Mouse (Mus musculus): ENCODE results near the gene Pax2. TPM values are rescaled to one million over a fixed set of nuclear protein-coding genes. Genes with fewer than 3 reads are reported as not detected.
A peak's percentile ranks its signal among the peaks of the same experiment; 100 is the strongest.

Gene Pax2
- polyA plus RNA-seq, 1 experiment from 2014 or later = not detected

GRCm38 (mm10) chr19:44745741-44746140 lies 10.1 kb upstream of the Pax2 start:
- no peak overlapping the region for H3K27ac ChIP-seq (ENCODE audit: low read depth, low read length)
- 10% methylated on average over 6 of the region's 6 CpGs for whole genome bisulfite sequencing
- H3K9ac ChIP-seq (ENCODE audit: low read depth, low read length) = no peak overlapping the region
- no peaks in the 10 kb centered on the region for H3K9me3 ChIP-seq (ENCODE audit: control insufficient read depth, low read length)
- H3K27me3 ChIP-seq (replicated peaks; ENCODE audit: control insufficient read depth, insufficient read depth, low read length) = peaks cover 100% of the 10 kb centered on the region
- no peaks in the 10 kb centered on the region for H3K36me3 ChIP-seq (ENCODE audit: control insufficient read depth, insufficient read depth, low read length)
- H3K4me2 ChIP-seq = no peak overlapping the region
- peaks cover 2% of the 10 kb centered on the region; the same call in 1 of the 2 replicates for H3K4me1 ChIP-seq (replicated peaks; ENCODE audit: control insufficient read depth, insufficient read depth, low read length)
- no peak overlapping the region for H3K4me3 ChIP-seq (ENCODE audit: low read depth, low read length)
- no peak for DNase-seq (ENCODE audit: low spot score)
- ATAC-seq (replicated peaks; ENCODE audit: low FRiP score) = no peak

- Histone ChIP-seq H3K9me3 (ENCODE audit: control insufficient read depth, low read length) (no peaks in the 10 kb centered on the region), H3K27me3 (replicated peaks; ENCODE audit: control insufficient read depth, insufficient read depth, low read length) (peaks cover 100% of the 10 kb centered on the region), H3K4me2 (peak overlapping the region; percentile 33; the same call in 1 of the 2 replicates), H3K27ac (ENCODE audit: low read depth, low read length) (no peak overlapping the region), H3K36me3 (ENCODE audit: control insufficient read depth, insufficient read depth, low read length) (no peaks in the 10 kb centered on the region), H3K4me3 (ENCODE audit: low read depth, low read length) (no peak overlapping the region), H3K9ac (ENCODE audit: low read depth, low read length) (no peak overlapping the region), H3K4me1 (replicated peaks; ENCODE audit: control insufficient read depth, insufficient read depth, low read length) (peaks cover 2% of the 10 kb centered on the region; the same call in 1 of the 2 replicates)
- no peak for ATAC-seq (replicated peaks; ENCODE audit: low FRiP score)
- DNase-seq (ENCODE audit: low spot score) = no peak
- 5% methylated on average over 42 of the region's 42 CpGs for WGBS
These were observed 9.3 kb upstream of the Pax2 start for GRCm38 (mm10) chr19:44746541-44747024.

DNA sequence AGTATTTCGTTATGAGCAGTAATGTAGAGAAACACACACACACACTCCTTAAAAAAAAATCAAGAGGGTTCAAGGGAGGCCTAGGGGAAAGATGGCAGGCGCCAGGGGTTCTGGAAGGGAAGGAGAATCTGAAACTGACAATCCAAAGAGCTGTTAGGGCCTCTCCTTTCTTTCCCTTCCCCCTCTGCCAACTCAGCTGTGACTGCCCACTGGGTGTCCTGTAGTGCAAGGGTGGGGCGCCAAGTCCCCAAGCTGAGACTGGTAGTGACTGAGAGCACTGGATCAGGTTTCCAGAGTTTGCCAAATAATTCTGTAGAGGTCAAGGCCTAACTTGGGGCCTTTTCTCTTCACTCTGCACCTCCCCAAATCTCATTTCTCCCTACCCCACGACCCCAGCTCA lies 8.4 kb upstream of the Pax2 start:
- ATAC-seq (replicated peaks; ENCODE audit: low FRiP score) (no peak), DNase-seq (ENCODE audit: low spot score) (no peak)
- Histone ChIP-seq H3K27me3 (replicated peaks; ENCODE audit: control insufficient read depth, insufficient read depth, low read length) (peaks cover 100% of the 10 kb centered on the region), H3K27ac (ENCODE audit: low read depth, low read length) (no peak overlapping the region), H3K9me3 (ENCODE audit: control insufficient read depth, low read length) (no peaks in the 10 kb centered on the region), H3K4me1 (replicated peaks; ENCODE audit: control insufficient read depth, insufficient read depth, low read length) (peaks cover 2% of the 10 kb centered on the region; the same call in 1 of the 2 replicates), H3K4me2 (no peak overlapping the region), H3K9ac (ENCODE audit: low read depth, low read length) (no peak overlapping the region), H3K36me3 (ENCODE audit: control insufficient read depth, insufficient read depth, low read length) (no peaks in the 10 kb centered on the region), H3K4me3 (ENCODE audit: low read depth, low read length) (no peak overlapping the region)
- WGBS = 11% methylated on average over 4 of the region's 4 CpGs

GRCm38 (mm10) chr19:44748271-44748670 lies 7.6 kb upstream of the Pax2 start:
- DNase-seq (ENCODE audit: low spot score) = no peak
- H3K4me1 ChIP-seq (replicated peaks; ENCODE audit: control insufficient read depth, insufficient read depth, low read length) = peaks cover 2% of the 10 kb centered on the region; the same call in 1 of the 2 replicates
- 6% methylated on average over 5 of the region's 5 CpGs for WGBS
- no peak for ATAC-seq (replicated peaks; ENCODE audit: low FRiP score)
- H3K27ac ChIP-seq (ENCODE audit: low read depth, low read length) = no peak overlapping the region
- no peak overlapping the region for H3K9ac ChIP-seq (ENCODE audit: low read depth, low read length)
- no peaks in the 10 kb centered on the region for H3K9me3 ChIP-seq (ENCODE audit: control insufficient read depth, low read length)
- H3K4me2 ChIP-seq = no peak overlapping the region
- H3K4me3 ChIP-seq (ENCODE audit: low read depth, low read length) = no peak overlapping the region
- H3K27me3 ChIP-seq (replicated peaks; ENCODE audit: control insufficient read depth, insufficient read depth, low read length) = peaks cover 100% of the 10 kb centered on the region
- H3K36me3 ChIP-seq (ENCODE audit: control insufficient read depth, insufficient read depth, low read length) = no peaks in the 10 kb centered on the region

- Histone ChIP-seq H3K4me3 (ENCODE audit: low read depth, low read length) (no peak overlapping the region), H3K27me3 (replicated peaks; ENCODE audit: control insufficient read depth, insufficient read depth, low read length) (peaks cover 100% of the 10 kb centered on the region), H3K4me2 (no peak overlapping the region), H3K9ac (ENCODE audit: low read depth, low read length) (no peak overlapping the region), H3K27ac (ENCODE audit: low read depth, low read length) (no peak overlapping the region), H3K9me3 (ENCODE audit: control insufficient read depth, low read length) (no peaks in the 10 kb centered on the region), H3K4me1 (replicated peaks; ENCODE audit: control insufficient read depth, insufficient read depth, low read length) (peaks cover 2% of the 10 kb centered on the region; the same call in 1 of the 2 replicates), H3K36me3 (ENCODE audit: control insufficient read depth, insufficient read depth, low read length) (no peaks in the 10 kb centered on the region)
- ATAC-seq (replicated peaks; ENCODE audit: low FRiP score) (no peak), DNase-seq (ENCODE audit: low spot score) (no peak)
- 2% methylated on average over 18 of the region's 18 CpGs for WGBS
These were observed 6.5 kb upstream of the Pax2 start for GRCm38 (mm10) chr19:44749061-44749990.

- H3K9ac ChIP-seq (ENCODE audit: low read depth, low read length) = no peak overlapping the region
- peak overlapping the region; percentile 54 for H3K4me2 ChIP-seq
- H3K4me3 ChIP-seq (ENCODE audit: low read depth, low read length) = peak overlapping the region; percentile 29
- no peaks in the 10 kb centered on the region for H3K36me3 ChIP-seq (ENCODE audit: control insufficient read depth, insufficient read depth, low read length)
- under 1% methylated on average over 39 of the region's 42 CpGs for WGBS
- DNase-seq (ENCODE audit: low spot score) = peak; percentile 59
- no peaks in the 10 kb centered on the region for H3K9me3 ChIP-seq (ENCODE audit: control insufficient read depth, low read length)
- peaks cover 100% of the 10 kb centered on the region for H3K27me3 ChIP-seq (replicated peaks; ENCODE audit: control insufficient read depth, insufficient read depth, low read length)
- peaks cover 2% of the 10 kb centered on the region; the same call in 1 of the 2 replicates for H3K4me1 ChIP-seq (replicated peaks; ENCODE audit: control insufficient read depth, insufficient read depth, low read length)
- ATAC-seq (replicated peaks; ENCODE audit: low FRiP score) = peak; percentile 64
- H3K27ac ChIP-seq (ENCODE audit: low read depth, low read length) = no peak overlapping the region
These were observed 5.5 kb upstream of the Pax2 start for GRCm38 (mm10) chr19:44750051-44751041.

DNA sequence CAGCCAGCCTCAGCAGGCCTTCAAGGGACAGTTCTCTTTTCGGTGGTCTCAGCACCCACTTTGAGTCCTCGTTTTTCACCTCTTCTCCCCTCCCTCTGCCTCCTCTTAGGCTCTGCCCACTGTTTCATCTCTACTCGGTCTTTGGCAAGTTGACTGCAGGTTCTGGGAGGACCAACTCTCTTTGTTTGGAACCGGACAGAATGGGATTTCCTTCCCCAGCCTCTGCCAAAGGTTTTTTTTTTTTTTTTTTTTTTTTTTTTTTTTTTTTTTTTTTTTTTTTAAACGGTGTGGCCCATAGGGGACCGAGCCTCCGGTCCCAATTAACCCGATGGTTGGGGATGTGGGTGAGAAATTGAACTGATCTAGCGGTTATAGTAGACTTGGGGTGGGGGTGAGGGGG lies 4.8 kb upstream of the Pax2 start:
- DNase-seq (ENCODE audit: low spot score) = no peak
- ATAC-seq (replicated peaks; ENCODE audit: low FRiP score) = 0 out of 2 replicates have a peak, but pooled peaks have one; percentile 2
- no peak overlapping the region; the same call in 1 of the 2 replicates for H3K4me3 ChIP-seq (ENCODE audit: low read depth, low read length)
- no peak overlapping the region for H3K9ac ChIP-seq (ENCODE audit: low read depth, low read length)
- peaks cover 100% of the 10 kb centered on the region for H3K27me3 ChIP-seq (replicated peaks; ENCODE audit: control insufficient read depth, insufficient read depth, low read length)
- H3K9me3 ChIP-seq (ENCODE audit: control insufficient read depth, low read length) = no peaks in the 10 kb centered on the region
- no peak overlapping the region for H3K4me2 ChIP-seq
- no peak overlapping the region for H3K27ac ChIP-seq (ENCODE audit: low read depth, low read length)
- no peaks in the 10 kb centered on the region for H3K36me3 ChIP-seq (ENCODE audit: control insufficient read depth, insufficient read depth, low read length)
- under 1% methylated on average over 9 of the region's 9 CpGs for WGBS
- peaks cover 2% of the 10 kb centered on the region; the same call in 1 of the 2 replicates for H3K4me1 ChIP-seq (replicated peaks; ENCODE audit: control insufficient read depth, insufficient read depth, low read length)

GRCm38 (mm10) chr19:44751551-44751950 lies 4.3 kb upstream of the Pax2 start:
- no peaks in the 10 kb centered on the region for H3K36me3 ChIP-seq (ENCODE audit: control insufficient read depth, insufficient read depth, low read length)
- no peaks in the 10 kb centered on the region for H3K9me3 ChIP-seq (ENCODE audit: control insufficient read depth, low read length)
- no peak overlapping the region for H3K4me2 ChIP-seq
- H3K4me1 ChIP-seq (replicated peaks; ENCODE audit: control insufficient read depth, insufficient read depth, low read length) = peaks cover 6% of the 10 kb centered on the region
- DNase-seq (ENCODE audit: low spot score) (no peak), ATAC-seq (replicated peaks; ENCODE audit: low FRiP score) (no peak)
- no peak overlapping the region for H3K4me3 ChIP-seq (ENCODE audit: low read depth, low read length)
- peaks cover 100% of the 10 kb centered on the region for H3K27me3 ChIP-seq (replicated peaks; ENCODE audit: control insufficient read depth, insufficient read depth, low read length)
- H3K27ac ChIP-seq (ENCODE audit: low read depth, low read length) = no peak overlapping the region
- 11% methylated on average over 3 of the region's 3 CpGs for WGBS
- no peak overlapping the region for H3K9ac ChIP-seq (ENCODE audit: low read depth, low read length)
